Mouse (Mus musculus): ENCODE data around the gene Noct. TPM values are rescaled to one million over a fixed set of nuclear protein-coding genes. Genes with fewer than 3 reads are reported as not detected.

Gene Noct
- polyA plus RNA-seq, 1 experiment from 2014 or later = 7.0 TPM

- Histone ChIP-seq H3K36me3 (ENCODE audit: control insufficient read depth, insufficient read depth, low read length) (no peaks in the 10 kb centered on the region), H3K9ac (ENCODE audit: low read length) (no peak overlapping the region), H3K4me3 (ENCODE audit: low read depth, low read length) (no peak overlapping the region), H3K4me1 (replicated peaks; ENCODE audit: control insufficient read depth, insufficient read depth, low read length) (peaks cover 11% of the 10 kb centered on the region; the same call in 1 of the 2 replicates), H3K27ac (ENCODE audit: low read depth) (no peak overlapping the region), H3K27me3 (replicated peaks; ENCODE audit: control insufficient read depth, insufficient read depth, low read length) (no peaks in the 10 kb centered on the region), H3K4me2 (ENCODE audit: low read length) (no peak overlapping the region), H3K9me3 (ENCODE audit: control insufficient read depth, low read length) (no peaks in the 10 kb centered on the region)
- DNase-seq (ENCODE audit: low spot score) = no peak
- WGBS = 51% methylated on average over 10 of the region's 10 CpGs
- no peak for ATAC-seq (replicated peaks; ENCODE audit: low FRiP score, low TSS enrichment, low read depth)
Measured at GRCm38 (mm10) chr3:51222834-51223460, 1.3 kb upstream of the Noct start.

GRCm38 (mm10) chr3:51223556-51223955 lies 691 bp upstream of the Noct start:
- H3K9me3 ChIP-seq (ENCODE audit: control insufficient read depth, low read length) = no peaks in the 10 kb centered on the region
- DNase-seq (ENCODE audit: low spot score) = no peak
- H3K4me1 ChIP-seq (replicated peaks; ENCODE audit: control insufficient read depth, insufficient read depth, low read length) = peaks cover 11% of the 10 kb centered on the region; the same call in 1 of the 2 replicates
- 25% methylated on average over 5 of the region's 5 CpGs for WGBS
- peak overlapping the region; percentile 77 for H3K4me2 ChIP-seq (ENCODE audit: low read length)
- H3K27ac ChIP-seq (ENCODE audit: low read depth) = no peak overlapping the region
- no peaks in the 10 kb centered on the region for H3K27me3 ChIP-seq (replicated peaks; ENCODE audit: control insufficient read depth, insufficient read depth, low read length)
- H3K9ac ChIP-seq (ENCODE audit: low read length) = no peak overlapping the region
- H3K36me3 ChIP-seq (ENCODE audit: control insufficient read depth, insufficient read depth, low read length) = no peaks in the 10 kb centered on the region
- ATAC-seq (replicated peaks; ENCODE audit: low FRiP score, low TSS enrichment, low read depth) = no peak
- no peak overlapping the region for H3K4me3 ChIP-seq (ENCODE audit: low read depth, low read length)

- H3K4me2 ChIP-seq (ENCODE audit: low read length) = peak overlapping the region; percentile 77
- peaks cover 11% of the 10 kb centered on the region; the same call in 1 of the 2 replicates for H3K4me1 ChIP-seq (replicated peaks; ENCODE audit: control insufficient read depth, insufficient read depth, low read length)
- no peaks in the 10 kb centered on the region for H3K9me3 ChIP-seq (ENCODE audit: control insufficient read depth, low read length)
- H3K9ac ChIP-seq (ENCODE audit: low read length) = peak overlapping the region; percentile 89
- H3K27ac ChIP-seq (ENCODE audit: low read depth) = peak overlapping the region; percentile 97
- peak overlapping the region; percentile 82 for H3K4me3 ChIP-seq (ENCODE audit: low read depth, low read length)
- no peaks in the 10 kb centered on the region for H3K27me3 ChIP-seq (replicated peaks; ENCODE audit: control insufficient read depth, insufficient read depth, low read length)
- WGBS = under 1% methylated on average over 39 of the region's 39 CpGs
- no peaks in the 10 kb centered on the region for H3K36me3 ChIP-seq (ENCODE audit: control insufficient read depth, insufficient read depth, low read length)
- DNase-seq (ENCODE audit: low spot score) (no peak), ATAC-seq (replicated peaks; ENCODE audit: low FRiP score, low TSS enrichment, low read depth) (peak; percentile 11; the same call in 1 of the 2 replicates)
Measured at GRCm38 (mm10) chr3:51225226-51225750, 1.0 kb downstream of the Noct start.

- peaks cover 11% of the 10 kb centered on the region; the same call in 1 of the 2 replicates for H3K4me1 ChIP-seq (replicated peaks; ENCODE audit: control insufficient read depth, insufficient read depth, low read length)
- peak overlapping the region; percentile 82; the same call in 1 of the 2 replicates for H3K4me3 ChIP-seq (ENCODE audit: low read depth, low read length)
- no peak overlapping the region for H3K27ac ChIP-seq (ENCODE audit: low read depth)
- ATAC-seq (replicated peaks; ENCODE audit: low FRiP score, low TSS enrichment, low read depth) (no peak), DNase-seq (ENCODE audit: low spot score) (no peak)
- no peaks in the 10 kb centered on the region for H3K27me3 ChIP-seq (replicated peaks; ENCODE audit: control insufficient read depth, insufficient read depth, low read length)
- H3K9me3 ChIP-seq (ENCODE audit: control insufficient read depth, low read length) = no peaks in the 10 kb centered on the region
- WGBS = 93% methylated on average over 10 of the region's 10 CpGs
- no peak overlapping the region for H3K9ac ChIP-seq (ENCODE audit: low read length)
- H3K36me3 ChIP-seq (ENCODE audit: control insufficient read depth, insufficient read depth, low read length) = no peaks in the 10 kb centered on the region
- H3K4me2 ChIP-seq (ENCODE audit: low read length) = peak overlapping the region; percentile 77
Measured at GRCm38 (mm10) chr3:51225979-51226378, 1.7 kb downstream of the Noct start.

GRCm38 (mm10) chr3:51226601-51227000 lies 2.4 kb downstream of the Noct start:
- DNase-seq (ENCODE audit: low spot score) (no peak), ATAC-seq (replicated peaks; ENCODE audit: low FRiP score, low TSS enrichment, low read depth) (no peak)
- Histone ChIP-seq H3K36me3 (ENCODE audit: control insufficient read depth, insufficient read depth, low read length) (no peaks in the 10 kb centered on the region), H3K4me3 (ENCODE audit: low read depth, low read length) (no peak overlapping the region), H3K27ac (ENCODE audit: low read depth) (no peak overlapping the region), H3K4me1 (replicated peaks; ENCODE audit: control insufficient read depth, insufficient read depth, low read length) (peaks cover 11% of the 10 kb centered on the region; the same call in 1 of the 2 replicates), H3K4me2 (ENCODE audit: low read length) (no peak overlapping the region), H3K27me3 (replicated peaks; ENCODE audit: control insufficient read depth, insufficient read depth, low read length) (no peaks in the 10 kb centered on the region), H3K9ac (ENCODE audit: low read length) (no peak overlapping the region), H3K9me3 (ENCODE audit: control insufficient read depth, low read length) (no peaks in the 10 kb centered on the region)
- WGBS = 78% methylated on average over 3 of the region's 3 CpGs

- Histone ChIP-seq H3K9ac (ENCODE audit: low read length) (no peak overlapping the region), H3K9me3 (ENCODE audit: control insufficient read depth, low read length) (no peaks in the 10 kb centered on the region), H3K4me1 (replicated peaks; ENCODE audit: control insufficient read depth, insufficient read depth, low read length) (peaks cover 11% of the 10 kb centered on the region; the same call in 1 of the 2 replicates), H3K27ac (ENCODE audit: low read depth) (no peak overlapping the region), H3K4me2 (ENCODE audit: low read length) (no peak overlapping the region), H3K36me3 (ENCODE audit: control insufficient read depth, insufficient read depth, low read length) (no peaks in the 10 kb centered on the region), H3K27me3 (replicated peaks; ENCODE audit: control insufficient read depth, insufficient read depth, low read length) (no peaks in the 10 kb centered on the region), H3K4me3 (ENCODE audit: low read depth, low read length) (no peak overlapping the region)
- WGBS = 77% methylated on average over 10 of the region's 10 CpGs
- DNase-seq (ENCODE audit: low spot score) = no peak
- ATAC-seq (replicated peaks; ENCODE audit: low FRiP score, low TSS enrichment, low read depth) = no peak
Measured at GRCm38 (mm10) chr3:51228038-51228820, 4.0 kb downstream of the Noct start.

GRCm38 (mm10) chr3:51228821-51229205 lies 4.6 kb downstream of the Noct start:
- Histone ChIP-seq H3K9ac (ENCODE audit: low read length) (no peak overlapping the region), H3K4me1 (replicated peaks; ENCODE audit: control insufficient read depth, insufficient read depth, low read length) (peaks cover 16% of the 10 kb centered on the region)
- WGBS = 79% methylated on average over 9 of the region's 9 CpGs

GRCm38 (mm10) chr3:51229226-51229625 lies 5.0 kb downstream of the Noct start:
- no peaks in the 10 kb centered on the region for H3K27me3 ChIP-seq (replicated peaks; ENCODE audit: control insufficient read depth, insufficient read depth, low read length)
- no peak overlapping the region for H3K9ac ChIP-seq (ENCODE audit: low read length)
- ATAC-seq (replicated peaks; ENCODE audit: low FRiP score, low TSS enrichment, low read depth) (no peak), DNase-seq (ENCODE audit: low spot score) (no peak)
- H3K9me3 ChIP-seq (ENCODE audit: control insufficient read depth, low read length) = no peaks in the 10 kb centered on the region
- peaks cover 17% of the 10 kb centered on the region for H3K4me1 ChIP-seq (replicated peaks; ENCODE audit: control insufficient read depth, insufficient read depth, low read length)
- H3K4me2 ChIP-seq (ENCODE audit: low read length) = no peak overlapping the region
- H3K27ac ChIP-seq (ENCODE audit: low read depth) = no peak overlapping the region
- no peaks in the 10 kb centered on the region for H3K36me3 ChIP-seq (ENCODE audit: control insufficient read depth, insufficient read depth, low read length)
- WGBS = 78% methylated on average over 3 of the region's 3 CpGs
- no peak overlapping the region for H3K4me3 ChIP-seq (ENCODE audit: low read depth, low read length)

More at GRCm38 (mm10) chr3:51228821-51229205, 4.6 kb downstream of the Noct start:
- DNase-seq (ENCODE audit: low spot score) (no peak), ATAC-seq (replicated peaks; ENCODE audit: low FRiP score, low TSS enrichment, low read depth) (no peak)
- H3K4me2 ChIP-seq (ENCODE audit: low read length) = no peak overlapping the region
- no peaks in the 10 kb centered on the region for H3K36me3 ChIP-seq (ENCODE audit: control insufficient read depth, insufficient read depth, low read length)
- H3K4me3 ChIP-seq (ENCODE audit: low read depth, low read length) = no peak overlapping the region
- no peak overlapping the region for H3K27ac ChIP-seq (ENCODE audit: low read depth)
- no peaks in the 10 kb centered on the region for H3K9me3 ChIP-seq (ENCODE audit: control insufficient read depth, low read length)
- H3K27me3 ChIP-seq (replicated peaks; ENCODE audit: control insufficient read depth, insufficient read depth, low read length) = no peaks in the 10 kb centered on the region

Data from intestine, embryonic 14.5 days (tissue).